Mouse (Mus musculus) embryonic stem cell, embryonic (primary cell): Measurements from ENCODE around the gene Ak5.

ENCODE experiments used
- CTCF ChIA-PET, 4 experiments: fragments of 300-600 bp in 2 of 4; fragments of 350-600 bp in 2 of 4; sonication (Branson Sonifier 250); formaldehyde crosslinking; loops; one replicate each; lab custom pipeline; 2022; ENCODE audit warnings: inconsistent platforms in 2 of 4; lab: Charles Lee
- POLR2A ChIA-PET, 4 experiments: fragments of 300-600 bp in 2 of 4; fragments of 350-600 bp in 2 of 4; sonication (Branson Sonifier 250); formaldehyde crosslinking; loops; one replicate each; lab custom pipeline; 2022; ENCODE audit warnings: antibody characterized with exemption in 4 of 4, inconsistent platforms in 1 of 4; lab: Charles Lee

Ak5 gene

GRCm38 (mm10) chr3:152475278-152475669 is 192.9 kb downstream of the Ak5 start:
- POLR2A ChIA-PET = interaction anchor here (0.6 to 3.1 kb wide), 16 partner anchors 9 to 324 kb away, joined by 3 to 12 read pairs (median 6); partner anchors contain the start of genes Ak5 (in 1 of the 4), Usp33 (in 1 of the 4) and Zzz3 (in 1 of the 4)
- CTCF ChIA-PET = interaction anchor here (0.6 to 3.4 kb wide), 48 partner anchors 10 to 368 kb away, joined by 3 to 39 read pairs (median 4); partner anchors contain the start of genes Zzz3 (in 3 of the 4), Nexn (in 1 of the 4) and Usp33 (in 1 of the 4)

DNA sequence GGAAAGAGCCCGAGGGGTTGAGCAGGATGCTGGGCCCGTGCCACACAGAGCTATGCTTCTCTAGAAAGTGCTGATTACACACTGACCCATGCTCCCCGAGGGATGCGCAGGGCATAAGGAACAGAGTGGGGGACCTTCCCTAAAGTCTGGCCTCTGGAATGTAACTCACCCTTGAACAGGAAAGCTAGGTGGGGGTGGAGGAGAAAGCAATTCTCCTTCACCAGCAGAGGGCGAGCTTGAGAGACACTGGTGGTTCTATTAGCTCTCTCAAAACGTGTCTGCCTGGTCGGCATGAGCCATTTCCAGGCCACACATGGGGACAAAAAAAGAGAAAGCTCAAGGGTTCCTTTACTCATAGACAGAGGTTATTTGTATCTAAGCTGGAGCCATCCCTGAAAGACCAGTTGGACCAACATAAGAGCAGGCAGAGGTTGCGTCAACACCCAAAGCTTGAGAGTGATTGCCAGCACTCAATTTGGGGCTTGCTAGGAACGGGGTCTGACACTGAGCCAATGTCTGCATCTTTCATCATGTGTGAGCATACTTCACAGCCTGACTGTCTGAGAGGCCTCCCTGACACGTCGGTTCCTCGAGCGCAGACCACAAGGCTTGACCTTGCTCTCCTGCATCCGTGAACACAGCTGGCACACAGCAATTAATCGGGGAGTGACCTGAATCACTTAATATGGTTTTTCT is 193.4 kb downstream of the Ak5 start:
- ChIA-PET CTCF (interaction anchor here (0.6 to 3.4 kb wide), 75 partner anchors 9 to 1624 kb away, joined by 3 to 39 read pairs (median 4); partner anchors contain the start of genes Zzz3 (in 3 of the 4), Nexn (in 1 of the 4) and Usp33 (in 1 of the 4)), POLR2A (interaction anchor here (0.6 to 3.1 kb wide), 29 partner anchors 9 to 325 kb away, joined by 3 to 12 read pairs (median 4); partner anchors contain the start of genes Ak5 (in 1 of the 4), Usp33 (in 1 of the 4) and Zzz3 (in 1 of the 4))

GRCm38 (mm10) chr3:152472676-152473075 is 195.5 kb downstream of the Ak5 start:
- ChIA-PET POLR2A (interaction anchor here in 2 of 4 experiments (0.7 to 2.0 kb wide), 6 partner anchors 10 to 77 kb away, joined by 3 to 7 read pairs (median 4); partner anchors contain the start of gene Zzz3 (in 2 of the 2)), CTCF (interaction anchor here in 3 of 4 experiments (0.5 to 3.4 kb wide), 3 partner anchors 47 to 277 kb away, joined by 4 to 39 read pairs (median 7); partner anchors contain the start of gene Zzz3 (in 1 of the 3))

DNA sequence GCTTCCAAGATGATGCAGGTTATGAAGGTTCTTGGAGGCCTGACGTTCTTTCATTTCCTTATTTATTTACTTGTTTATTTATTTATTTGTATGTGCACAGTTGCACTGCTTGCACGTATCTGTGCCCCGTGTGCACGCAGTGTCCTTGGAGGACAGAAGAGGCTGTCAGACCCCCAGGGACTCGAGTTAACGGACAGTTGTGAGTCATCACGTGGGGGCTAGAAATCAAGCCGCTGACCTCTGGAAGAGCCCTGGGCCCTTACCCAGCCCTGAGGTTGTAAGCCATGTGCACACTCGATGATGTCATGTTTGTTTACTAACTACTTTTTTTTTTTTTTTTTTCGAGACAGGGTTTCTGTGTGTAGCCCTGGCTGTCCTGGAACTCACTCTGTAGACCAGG is 197.8 kb downstream of the Ak5 start:
- ChIA-PET POLR2A (interaction anchor here in 3 of 4 experiments (0.7 to 2.6 kb wide), 7 partner anchors 9 to 228 kb away, joined by 3 to 11 read pairs (median 4); no protein-coding TSS in a partner anchor), CTCF (no interaction called here)

DNA sequence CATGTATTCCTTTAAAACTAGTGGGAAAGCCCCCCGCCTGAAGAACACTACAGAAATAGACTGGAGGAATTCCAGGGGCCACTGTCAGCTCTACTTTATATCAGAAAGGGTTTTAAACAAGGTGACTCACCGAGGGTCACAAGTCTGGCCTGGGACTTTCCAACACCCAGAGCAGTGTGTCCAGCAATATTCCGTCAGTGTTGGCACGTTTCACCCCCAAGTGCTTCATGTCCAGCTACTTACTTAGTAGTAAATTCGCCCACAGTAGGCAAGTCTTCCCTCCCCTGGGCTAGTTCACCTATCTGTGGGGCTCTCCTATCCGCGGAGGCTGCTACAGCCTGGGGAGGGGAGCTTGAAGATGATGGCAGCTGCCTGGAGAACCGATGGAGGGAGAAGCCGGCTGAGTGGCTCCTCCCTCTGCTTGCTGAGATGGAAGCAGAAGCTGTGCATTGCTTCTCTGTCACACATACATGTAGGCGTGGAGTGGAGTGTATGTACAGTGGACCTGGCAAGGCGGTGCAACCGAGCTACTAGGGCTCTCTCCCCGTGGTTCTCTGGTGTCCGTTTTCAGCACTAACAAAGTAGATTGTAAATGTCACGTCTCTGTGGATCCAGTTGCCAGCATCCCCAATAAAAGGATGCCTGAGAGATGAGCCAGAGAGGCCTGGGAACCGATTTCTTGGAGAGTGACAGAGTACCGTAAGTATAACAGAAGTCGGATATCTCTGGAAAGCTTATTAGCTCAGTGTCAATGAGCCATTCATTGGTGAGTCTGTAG is 198.5 kb downstream of the Ak5 start:
- POLR2A ChIA-PET = interaction anchor here in 2 of 4 experiments (0.7 to 2.6 kb wide), 13 partner anchors 9 to 75 kb away, joined by 3 to 11 read pairs (median 4); partner anchors contain the start of gene Zzz3 (in 2 of the 2)
- CTCF ChIA-PET = interaction anchor here in 2 of 4 experiments (0.8 to 1.1 kb wide), 3 partner anchors 76 to 304 kb away, joined by 3 read pairs; no protein-coding TSS in a partner anchor

DNA sequence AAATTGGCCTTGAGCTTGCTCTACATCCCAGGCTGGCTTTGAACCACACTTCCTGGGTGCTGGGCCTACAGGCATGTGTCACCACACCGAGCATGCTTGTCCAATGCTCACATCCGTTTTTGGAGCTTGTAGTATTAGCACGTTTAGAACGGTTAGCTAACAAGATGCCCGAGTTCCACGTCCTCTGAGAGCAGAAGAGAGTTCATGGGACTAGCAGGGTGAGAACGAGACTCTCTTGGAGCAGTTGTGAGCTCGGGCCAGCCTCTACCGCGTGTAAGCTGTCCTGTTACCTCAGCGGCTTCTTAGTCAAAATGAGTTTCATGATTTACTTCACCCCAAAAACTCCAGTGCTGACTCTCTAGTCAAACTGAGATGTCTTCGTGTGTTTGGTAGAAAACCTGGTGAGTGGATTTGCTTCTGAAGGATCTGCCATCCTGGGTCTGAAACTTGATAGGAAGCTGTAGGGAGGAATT is 199.6 kb downstream of the Ak5 start:
- CTCF ChIA-PET = interaction anchor here in 2 of 4 experiments (0.8 to 1.1 kb wide), 3 partner anchors 75 to 303 kb away, joined by 3 read pairs; no protein-coding TSS in a partner anchor

GRCm38 (mm10) chr3:152468032-152468431 is 200.1 kb downstream of the Ak5 start:
- ChIA-PET POLR2A (interaction anchor here in 2 of 4 experiments (0.8 to 2.6 kb wide), 9 partner anchors 9 to 199 kb away, joined by 3 to 11 read pairs (median 3); partner anchors contain the start of gene Zzz3 (in 1 of the 2)), CTCF (interaction anchor here in 1 of 4 experiments (1.1 kb wide), 1 partner anchor 74 kb away, joined by 3 read pairs; no protein-coding TSS in a partner anchor)

More for the DNA sequence above, 199.6 kb downstream of the Ak5 start:
- POLR2A ChIA-PET = interaction anchor here in 2 of 4 experiments (0.6 to 2.6 kb wide), 15 partner anchors 8 to 74 kb away, joined by 3 to 11 read pairs (median 4); partner anchors contain the start of gene Zzz3 (in 2 of the 2)

- POLR2A ChIA-PET = interaction anchor here in 3 of 4 experiments (0.8 to 1.3 kb wide), 5 partner anchors 14 to 200 kb away, joined by 3 to 4 read pairs (median 3); no protein-coding TSS in a partner anchor
- CTCF ChIA-PET = no interaction called here
Measured at GRCm38 (mm10) chr3:152467312-152467711, 200.8 kb downstream of the Ak5 start.

DNA sequence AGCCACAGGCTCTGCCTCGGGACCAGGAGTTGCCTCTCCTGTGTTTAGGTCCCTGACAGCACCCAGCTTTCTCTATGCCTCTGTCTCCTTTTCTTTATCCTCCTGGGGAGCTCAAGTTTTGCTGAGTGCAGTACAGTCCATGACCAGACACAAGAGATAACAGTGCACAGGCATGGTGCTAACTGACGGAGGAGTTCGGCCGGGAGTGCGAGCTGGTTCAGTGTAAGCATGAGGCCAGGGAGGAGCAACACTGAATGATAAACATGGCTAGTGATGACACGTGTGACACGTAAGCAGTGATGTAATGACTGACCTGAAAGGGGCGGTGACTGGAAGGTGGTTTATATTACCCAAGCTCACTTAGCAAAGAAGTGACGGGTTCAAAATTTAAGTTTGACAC is 201.3 kb downstream of the Ak5 start:
- POLR2A ChIA-PET = interaction anchor here in 3 of 4 experiments (0.6 to 1.3 kb wide), 4 partner anchors 61 to 386 kb away, joined by 3 read pairs; no protein-coding TSS in a partner anchor
- CTCF ChIA-PET = interaction anchor here in 1 of 4 experiments (0.6 kb wide), 1 partner anchor 295 kb away, joined by 16 read pairs; no protein-coding TSS in a partner anchor

GRCm38 (mm10) chr3:152465338-152465737 is 202.8 kb downstream of the Ak5 start:
- ChIA-PET CTCF (interaction anchor here in 3 of 4 experiments (0.6 to 4.0 kb wide), 4 partner anchors 9 to 549 kb away, joined by 4 to 14 read pairs (median 4); no protein-coding TSS in a partner anchor), POLR2A (interaction anchor here in 3 of 4 experiments (0.6 to 3.5 kb wide), 10 partner anchors 9 to 70 kb away, joined by 3 to 10 read pairs (median 3); partner anchors contain the start of gene Zzz3 (in 1 of the 3))

GRCm38 (mm10) chr3:152464462-152464861 is 203.7 kb downstream of the Ak5 start:
- ChIA-PET CTCF (interaction anchor here in 2 of 4 experiments (1.0 to 4.0 kb wide), 2 partner anchors 10 to 11 kb away, joined by 3 to 14 read pairs; no protein-coding TSS in a partner anchor), POLR2A (interaction anchor here in 3 of 4 experiments (0.7 to 3.5 kb wide), 7 partner anchors 10 to 952 kb away, joined by 3 to 13 read pairs (median 4); no protein-coding TSS in a partner anchor)

DNA sequence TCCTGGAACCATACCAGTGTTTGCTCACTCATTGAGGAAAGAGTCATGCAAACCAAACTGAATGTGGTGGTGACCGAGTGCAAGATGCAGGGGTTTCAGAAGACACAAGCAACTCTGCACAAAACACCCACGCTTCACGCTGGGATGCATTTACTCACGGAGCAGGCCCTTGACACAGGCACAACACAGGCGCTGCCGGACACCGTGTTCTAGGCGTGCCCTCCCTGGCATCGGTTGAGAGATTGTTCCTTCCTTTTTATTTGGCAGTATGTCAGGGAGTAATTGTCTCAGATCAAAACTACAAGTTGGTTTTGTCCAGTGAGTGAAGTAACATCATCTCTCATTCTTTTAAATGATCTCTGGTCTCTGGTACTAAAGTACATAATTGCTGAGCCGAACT is 205.3 kb downstream of the Ak5 start:
- CTCF ChIA-PET = interaction anchor here in 1 of 4 experiments (4.0 kb wide), 1 partner anchor 12 kb away, joined by 14 read pairs; no protein-coding TSS in a partner anchor
- POLR2A ChIA-PET = interaction anchor here in 2 of 4 experiments (0.9 to 3.5 kb wide), 2 partner anchors 10 to 12 kb away, joined by 4 to 10 read pairs; no protein-coding TSS in a partner anchor

DNA sequence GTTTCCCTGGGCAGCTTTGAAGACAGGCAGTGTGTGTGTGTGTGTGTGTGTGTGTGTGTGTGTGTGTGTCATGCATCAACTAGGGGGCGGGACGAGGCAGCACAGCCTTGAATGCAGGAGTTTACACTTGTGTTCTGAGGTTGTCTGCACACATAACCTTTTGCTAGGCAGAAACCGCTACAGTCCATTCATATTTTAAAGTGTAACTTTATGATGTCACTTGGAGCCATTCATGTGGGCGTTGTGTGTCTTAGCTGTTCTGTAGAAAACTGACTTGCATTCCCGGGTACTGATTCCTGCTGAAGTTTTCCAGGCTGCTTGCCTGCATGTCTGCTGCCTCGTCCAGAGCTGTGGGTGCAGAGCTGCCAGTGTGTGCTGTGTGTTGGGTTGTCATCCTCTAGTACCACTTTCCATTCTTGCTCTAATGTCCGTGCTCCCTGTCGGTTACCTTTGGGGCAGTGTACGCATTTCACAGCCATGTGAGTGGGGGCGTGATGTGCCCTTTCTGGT is 206.1 kb downstream of the Ak5 start:
- ChIA-PET POLR2A (interaction anchor here in 2 of 4 experiments (0.8 to 1.5 kb wide), 5 partner anchors 11 to 301 kb away, joined by 3 to 5 read pairs (median 4); no protein-coding TSS in a partner anchor), CTCF (interaction anchor here (0.6 to 4.0 kb wide), 6 partner anchors 12 to 351 kb away, joined by 3 to 32 read pairs (median 6); no protein-coding TSS in a partner anchor)

DNA sequence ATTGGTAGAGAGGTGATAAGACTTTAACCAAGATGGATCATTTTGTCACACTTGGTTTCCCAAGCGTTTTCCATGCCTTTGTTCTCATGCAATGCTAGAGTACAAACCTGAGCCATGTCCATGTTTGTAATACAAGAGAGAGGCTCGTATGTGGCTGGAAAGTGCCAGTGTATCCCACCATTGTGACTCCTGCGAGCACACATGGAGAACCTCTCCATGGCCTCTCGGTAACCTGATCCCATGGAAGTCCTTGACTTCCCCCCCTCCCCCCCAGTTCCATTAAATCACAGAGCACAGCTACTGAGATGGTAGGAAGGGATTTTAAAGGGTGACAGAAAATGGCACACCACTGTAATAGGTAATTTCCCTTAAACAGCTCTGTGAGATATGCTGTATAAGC is 207.4 kb downstream of the Ak5 start:
- ChIA-PET POLR2A (interaction anchor here in 3 of 4 experiments (0.6 to 2.5 kb wide), 14 partner anchors 9 to 289 kb away, joined by 3 to 7 read pairs (median 4); no protein-coding TSS in a partner anchor), CTCF (interaction anchor here (0.5 to 3.3 kb wide), 7 partner anchors 14 to 323 kb away, joined by 3 to 32 read pairs (median 3); no protein-coding TSS in a partner anchor)

GRCm38 (mm10) chr3:152458875-152459274 is 209.3 kb downstream of the Ak5 start:
- ChIA-PET CTCF (interaction anchor here in 1 of 4 experiments (1.4 kb wide), 1 partner anchor 16 kb away, joined by 3 read pairs; no protein-coding TSS in a partner anchor), POLR2A (interaction anchor here in 2 of 4 experiments (0.6 to 1.5 kb wide), 4 partner anchors 9 to 109 kb away, joined by 3 read pairs; no protein-coding TSS in a partner anchor)
